Mouse (Mus musculus) G1E (cell line): ENCODE measurements around the gene Slit1.

Experiments used
- CTCF ChIP-seq: IDR thresholded peaks from 2 replicates; pipeline ENCODE4 v1.5.1; 2012; ENCODE audit warnings: low read depth, low read length, inconsistent platforms, mixed read lengths
- TAL1 ChIP-seq: conservative IDR thresholded peaks from 2 replicates; pipeline ENCODE4 v1.6.1; 2012; ENCODE audit warnings: low read depth, low read length, inconsistent platforms, mixed read lengths

DNA sequence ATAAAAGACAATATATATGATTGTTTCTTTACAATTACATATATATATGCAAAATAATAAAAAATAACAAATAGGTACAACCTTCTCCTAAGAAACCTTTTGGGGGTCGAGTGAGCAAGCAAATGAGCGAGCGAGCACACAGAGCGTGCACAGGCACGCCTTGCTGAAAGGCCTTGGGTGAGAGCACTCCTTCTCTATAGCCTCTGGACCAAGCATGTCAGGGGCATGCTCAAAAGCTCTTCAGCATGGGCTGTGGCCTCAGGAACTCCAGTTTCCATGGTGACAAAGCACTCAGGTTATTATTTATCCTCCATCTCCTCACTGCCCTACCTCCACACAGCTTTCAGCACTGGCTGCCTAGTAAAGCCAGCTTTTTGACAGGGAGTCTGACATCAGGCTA lies 23.2 kb upstream of the Slit1 start:
- TF ChIP-seq TAL1 (no peak), CTCF (no peak)
